Mouse (Mus musculus) liver, postnatal 0 days (tissue): ENCODE data around the gene Rec8. TPM values are rescaled to one million over a fixed set of nuclear protein-coding genes. Genes with fewer than 3 reads are reported as not detected.
A peak's percentile ranks its signal among the peaks of the same experiment; 100 is the strongest.

Experiments used
- ATAC-seq: fragments of 200-750 bp; cut with Nextera tagmentation; 2 replicates; pipeline ENCODE4 v1.8.0; 2017; ENCODE audit warnings: mild to moderate bottlenecking, moderate library complexity
- DNase-seq: peaks from one replicate; pipeline ENCODE4 v3.0.0-alpha.2; 2016
- H3K27ac ChIP-seq: fragments of 300-500 bp; sonication (generic); 2 replicates; pipeline ENCODE4 v1.5.1; 2014; ENCODE audit warnings: antibody characterized with exemption, moderate library complexity, mild to moderate bottlenecking, low read depth
- H3K27me3 ChIP-seq: fragments of 300-500 bp; sonication (generic); 2 replicates; pipeline ENCODE4 v1.6.1; 2014; ENCODE audit warnings: low read length, control low read depth, mixed read lengths; ENCODE audit not compliant: insufficient read depth
- H3K36me3 ChIP-seq: fragments of 300-500 bp; sonication (generic); replicated peaks from 2 replicates; pipeline ENCODE4 v1.6.1; 2014; ENCODE audit warnings: mild to moderate bottlenecking, control low read depth, low read length, moderate library complexity, mixed read lengths; ENCODE audit not compliant: insufficient read depth
- H3K4me1 ChIP-seq: fragments of 300-500 bp; sonication (generic); 2 replicates; pipeline ENCODE4 v1.6.1; 2014; ENCODE audit warnings: antibody characterized with exemption, mild to moderate bottlenecking, control low read depth; ENCODE audit not compliant: insufficient read depth
- H3K4me2 ChIP-seq: fragments of 300-500 bp; sonication (generic); 2 replicates; pipeline ENCODE4 v1.6.1; 2014; ENCODE audit warnings: low read depth, mild to moderate bottlenecking, low read length, moderate library complexity, mixed read lengths
- H3K4me3 ChIP-seq: fragments of 300-500 bp; sonication (generic); 2 replicates; pipeline ENCODE4 v1.5.1; 2014; ENCODE audit warnings: low read depth, low read length
- H3K9ac ChIP-seq: fragments of 300-500 bp; sonication (generic); replicated peaks from 2 replicates; pipeline ENCODE4 v1.6.1; 2014; ENCODE audit warnings: mild to moderate bottlenecking, moderate library complexity
- H3K9me3 ChIP-seq: fragments of 300-500 bp; sonication (generic); 2 replicates; pipeline ENCODE4 v1.6.1; 2016; ENCODE audit warnings: mild to moderate bottlenecking, control low read depth, low read length, mixed read lengths
- CTCF ChIP-seq: sonication (generic); IDR thresholded peaks from 2 replicates; pipeline ENCODE4 v1.5.1; 2016; ENCODE audit warnings: antibody characterized with exemption, low read depth
- EP300 ChIP-seq: IDR thresholded peaks from 2 replicates; pipeline ENCODE4 v1.6.1; 2016; ENCODE audit warnings: antibody characterized with exemption, low read depth, mild to moderate bottlenecking
- WGBS: fragments of 180-500 bp; shearing (Covaris S2); extraction: QIAGEN DNeasy Blood & Tissue Kit; methylation state at CpG from one replicate; pipeline ENCODE4 v1.1.7; 2014; ENCODE audit not compliant: insufficient replicate concordance; 5-methylcytosine and 5-hydroxymethylcytosine counted together
- polyA plus RNA-seq: library from polyadenylated mRNA; unstranded; fragments of >200 nt; fragmentation: Nextera tagmentation; extraction: Ambion mirVana; gene quantifications from 2 replicates; pipeline ENCODE4 v1.2.1, GENCODE M21; 2015

Gene Rec8
- polyA plus RNA-seq, 1 experiment from 2014 or later = 1.5 TPM

- WGBS = 67% methylated on average over 7 of the region's 7 CpGs
- Histone ChIP-seq H3K27me3 (no peaks in the 10 kb centered on the region), H3K4me3 (peak within 1 kb of the TSS; percentile 78), H3K4me2 (peak within 1 kb of the TSS; percentile 75), H3K4me1 (peaks cover 36% of the 10 kb centered on the region), H3K9ac (peak within 1 kb of the TSS; percentile 96), H3K27ac (peak within 1 kb of the TSS; percentile 99), H3K36me3 (peaks cover 80% of the 10 kb centered on the region), H3K9me3 (no peaks in the 10 kb centered on the region)
- no peak for ATAC-seq
- DNase-seq = no peak
- TF ChIP-seq CTCF (no peak), EP300 (no peak)
Observed at GRCm38 (mm10) chr14:55603271-55603632, 14.6 kb upstream of the Rec8 start, which contains the start of gene Irf9. Irf9 (plus strand) TSS chr14:55603571.

DNA sequence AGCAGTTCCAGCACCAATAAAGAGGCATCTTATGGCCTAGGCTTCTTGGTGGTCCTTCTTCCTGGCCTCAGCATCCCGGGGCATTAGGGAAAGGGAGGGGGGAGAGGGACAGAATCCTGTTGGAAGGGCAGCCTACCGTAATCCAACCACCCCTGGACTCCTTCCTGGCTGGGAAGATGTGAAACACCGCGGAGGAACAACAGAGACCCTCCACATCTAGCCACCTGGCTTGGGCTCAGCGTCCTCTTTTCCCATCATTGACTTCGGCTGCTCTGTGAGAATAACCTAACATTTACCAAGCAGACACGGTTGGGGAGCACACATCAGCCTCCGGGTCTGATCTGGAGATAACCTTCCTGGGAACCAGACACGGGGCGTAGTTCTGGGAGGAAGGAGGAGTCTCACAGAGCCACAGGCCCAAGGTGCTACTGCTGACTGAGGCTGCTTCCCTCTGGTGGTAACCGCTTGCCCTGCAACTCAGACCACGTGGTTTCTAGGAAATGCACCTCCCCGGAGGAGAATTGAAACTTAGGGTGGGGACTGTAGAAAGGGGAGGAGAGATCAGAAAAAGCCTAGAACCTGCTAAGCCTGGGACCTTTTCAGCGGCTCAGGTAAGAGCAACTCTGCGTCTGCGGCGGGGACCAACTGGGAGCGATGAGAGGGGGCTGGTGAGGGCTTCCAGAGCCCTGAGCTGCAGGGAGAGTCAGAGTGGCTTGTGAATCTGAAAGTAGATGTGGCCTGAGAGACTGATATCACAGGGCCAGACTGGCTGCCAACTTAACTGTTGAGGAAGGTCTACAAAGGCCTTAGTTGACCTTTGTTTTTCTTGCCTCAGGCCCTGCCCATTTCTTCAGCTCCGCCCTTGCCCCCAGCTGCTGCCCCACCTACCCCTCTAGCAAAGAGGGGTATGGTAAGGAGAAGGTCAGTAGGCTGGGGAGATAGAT lies 13.9 kb upstream of the Rec8 start:
- ATAC-seq (peak; percentile 96), DNase-seq (peak; percentile 95)
- peak overlapping the region; percentile 96 for H3K9ac ChIP-seq
- no peaks in the 10 kb centered on the region for H3K27me3 ChIP-seq
- H3K4me1 ChIP-seq = peaks cover 36% of the 10 kb centered on the region
- H3K36me3 ChIP-seq = peaks cover 80% of the 10 kb centered on the region
- WGBS = 8% methylated on average over 19 of the region's 19 CpGs
- H3K27ac ChIP-seq = peak overlapping the region; percentile 99
- TF ChIP-seq CTCF (peak; percentile 99), EP300 (peak; percentile 88; the same call in 1 of the 2 replicates)
- no peaks in the 10 kb centered on the region for H3K9me3 ChIP-seq
- peak overlapping the region; percentile 75 for H3K4me2 ChIP-seq
- H3K4me3 ChIP-seq = peak overlapping the region; percentile 78

DNA sequence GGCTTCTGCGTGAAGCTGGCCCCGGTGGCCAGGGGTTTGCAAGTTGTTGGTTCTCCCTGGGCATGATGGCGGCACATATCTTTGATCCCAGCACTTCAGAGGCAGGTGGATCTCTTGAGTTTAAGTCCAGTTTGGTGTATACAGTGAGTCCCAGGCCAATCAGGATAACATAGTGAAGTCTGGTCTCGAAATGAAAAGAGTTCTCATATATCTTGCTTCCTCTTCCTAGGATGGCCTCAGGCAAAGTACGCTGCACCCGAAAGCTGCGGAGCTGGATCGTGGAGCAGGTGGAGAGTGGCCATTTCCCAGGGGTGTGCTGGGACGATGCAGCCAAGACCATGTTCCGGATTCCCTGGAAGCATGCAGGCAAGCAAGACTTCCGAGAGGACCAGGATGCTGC lies 13.0 kb upstream of the Rec8 start:
- Histone ChIP-seq H3K9me3 (no peaks in the 10 kb centered on the region), H3K27ac (peak overlapping the region; percentile 99), H3K9ac (peak overlapping the region; percentile 96), H3K4me1 (peaks cover 36% of the 10 kb centered on the region), H3K4me2 (peak overlapping the region; percentile 75), H3K4me3 (peak overlapping the region; percentile 78), H3K27me3 (no peaks in the 10 kb centered on the region), H3K36me3 (peaks cover 80% of the 10 kb centered on the region)
- TF ChIP-seq EP300 = no peak
- TF ChIP-seq CTCF = no peak
- 83% methylated on average over 11 of the region's 11 CpGs for WGBS
- DNase-seq (no peak), ATAC-seq (no peak)

DNA sequence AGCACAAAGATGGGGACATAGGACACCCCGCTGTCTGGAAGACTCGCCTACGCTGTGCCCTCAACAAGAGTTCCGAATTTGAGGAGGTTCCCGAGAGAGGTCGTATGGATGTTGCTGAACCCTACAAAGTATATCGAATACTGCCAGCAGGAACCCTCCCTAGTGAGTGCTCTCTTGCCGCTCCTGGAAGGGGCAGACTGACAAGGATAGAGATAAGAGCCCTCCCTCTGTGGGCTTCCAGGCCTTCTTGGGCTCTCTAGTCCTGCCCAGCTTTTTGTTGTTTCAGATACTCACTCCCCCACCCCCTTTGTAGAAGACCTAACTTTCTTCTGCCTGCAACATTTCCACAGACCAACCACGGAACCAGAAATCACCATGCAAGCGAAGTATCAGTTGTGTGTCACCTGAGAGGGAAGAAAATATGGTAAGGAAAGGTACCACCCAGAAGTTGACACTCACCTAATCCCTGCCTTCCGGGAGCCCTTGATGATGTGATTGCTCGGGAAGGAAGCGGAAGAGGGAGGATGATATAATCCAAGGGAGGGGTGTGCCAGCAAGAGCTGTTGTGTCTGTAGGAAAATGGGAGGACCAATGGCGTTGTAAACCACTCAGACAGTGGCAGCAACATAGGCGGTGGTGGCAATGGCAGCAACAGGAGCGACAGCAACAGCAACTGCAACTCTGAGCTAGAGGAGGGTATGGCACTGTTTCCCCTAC lies 11.9 kb upstream of the Rec8 start:
- H3K27ac ChIP-seq = peak overlapping the region; percentile 44
- H3K4me1 ChIP-seq = peaks cover 36% of the 10 kb centered on the region
- peak overlapping the region; percentile 75 for H3K4me2 ChIP-seq
- 74% methylated on average over 16 of the region's 16 CpGs for WGBS
- peak overlapping the region; percentile 78 for H3K4me3 ChIP-seq
- peaks cover 81% of the 10 kb centered on the region for H3K36me3 ChIP-seq
- no peak for DNase-seq
- no peaks in the 10 kb centered on the region for H3K9me3 ChIP-seq
- TF ChIP-seq CTCF (no peak), EP300 (no peak)
- ATAC-seq = no peak
- H3K27me3 ChIP-seq = no peaks in the 10 kb centered on the region
- H3K9ac ChIP-seq = peak overlapping the region; percentile 96

- no peak for TF ChIP-seq EP300
- TF ChIP-seq CTCF = no peak
- no peak for ATAC-seq
- Histone ChIP-seq H3K4me3 (no peak overlapping the region), H3K4me1 (peaks cover 27% of the 10 kb centered on the region), H3K27ac (no peak overlapping the region), H3K36me3 (peaks cover 58% of the 10 kb centered on the region), H3K27me3 (no peaks in the 10 kb centered on the region), H3K4me2 (no peak overlapping the region), H3K9me3 (no peaks in the 10 kb centered on the region), H3K9ac (no peak overlapping the region)
- 95% methylated on average over 6 of the region's 6 CpGs for WGBS
- no peak for DNase-seq
Observed at GRCm38 (mm10) chr14:55608339-55608738, 9.5 kb upstream of the Rec8 start.

DNA sequence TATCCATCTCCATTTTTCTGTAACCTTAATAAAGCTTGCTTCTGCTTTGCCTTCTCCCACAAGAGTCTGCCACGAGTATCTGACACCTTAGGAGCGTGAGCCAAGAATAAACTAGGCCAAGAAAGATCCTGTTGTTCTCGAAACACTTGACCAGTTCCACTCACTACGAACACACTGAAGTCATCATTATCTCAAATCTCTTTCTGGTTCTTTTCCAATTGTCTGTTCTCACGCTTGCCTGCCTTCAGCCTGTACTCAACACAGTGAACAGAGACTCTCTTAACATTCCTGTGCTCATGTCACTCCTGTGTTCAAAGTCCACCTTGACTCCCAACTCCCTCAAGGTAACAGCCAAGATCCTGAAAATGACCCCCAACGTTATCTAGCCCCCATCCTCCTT lies 4.5 kb upstream of the Rec8 start:
- H3K4me1 ChIP-seq = peaks cover 15% of the 10 kb centered on the region
- H3K9me3 ChIP-seq = no peaks in the 10 kb centered on the region
- DNase-seq (no peak), ATAC-seq (no peak)
- H3K9ac ChIP-seq = no peak overlapping the region
- peaks cover 27% of the 10 kb centered on the region for H3K36me3 ChIP-seq
- 0 out of 2 replicates have a peak, but pooled peaks cover 2% of the 10 kb centered on the region for H3K27me3 ChIP-seq
- H3K4me2 ChIP-seq = no peak overlapping the region
- H3K4me3 ChIP-seq = no peak overlapping the region
- TF ChIP-seq CTCF = no peak
- no peak for TF ChIP-seq EP300
- 59% methylated on average over 6 of the region's 6 CpGs for WGBS
- peak overlapping the region; percentile 31; the same call in 1 of the 2 replicates for H3K27ac ChIP-seq
